Mouse (Mus musculus) adrenal gland, postnatal 25 days (tissue): ENCODE measurements around the gene Tspan33. TPM values are rescaled to one million over a fixed set of nuclear protein-coding genes. Genes with fewer than 3 reads are reported as not detected.
"Not testable (repeated sequence)": the region's sequence is repeated elsewhere in the genome, so short reads cannot be mapped to it uniquely, and the experiment has no call there.

ENCODE experiments used
- DNase-seq: peaks from one replicate; pipeline ENCODE4 v3.0.0; 2021; ENCODE audit warnings: mixed read lengths
- long read RNA-seq: library from polyadenylated mRNA; stranded (forward); transcript quantifications from one replicate; pipeline ENCODE4 v2.0.0, GENCODE M21; 2021
- total RNA-seq: library from RNA; stranded (reverse); gene quantifications from 2 replicates; pipeline ENCODE4 v1.2.3, GENCODE M21; 2021

Tspan33 gene
- 1.2 and 1.3 TPM in 2 replicates for total RNA-seq
- long read RNA-seq, transcript Tspan33-201 (8 exons, 1,994 nt): major isoform, 20 of 35 reads
- long read RNA-seq, transcript Tspan33-202 (8 exons, 1,977 nt): minor isoform, 10 of 35 reads
- long read RNA-seq, partial matches to known transcripts: 1 of 35 reads
- long read RNA-seq, other reads (novel, unspliced or antisense): 4 of 35 reads

GRCm38 (mm10) chr6:29693953-29694352, at the start of gene Tspan33:
Gene Tspan33 (plus strand): TSS chr6:29694222.
- DNase-seq: peak; percentile 96

- peak; percentile 77 for DNase-seq
These were observed 44.4 kb upstream of the Tspan33 start for GRCm38 (mm10) chr6:29649494-29650169.

GRCm38 (mm10) chr6:29650170-29650549, 43.9 kb upstream of the Tspan33 start:
- no peak for DNase-seq

GRCm38 (mm10) chr6:29653271-29653670, 40.8 kb upstream of the Tspan33 start:
- no peak for DNase-seq

- no peak for DNase-seq
These were observed 35.2 kb upstream of the Tspan33 start for GRCm38 (mm10) chr6:29658626-29659475.

GRCm38 (mm10) chr6:29659964-29660363, 34.1 kb upstream of the Tspan33 start:
- DNase-seq: no peak

- DNase-seq: no peak
These were observed 33.2 kb upstream of the Tspan33 start for GRCm38 (mm10) chr6:29660662-29661307.

- no peak for DNase-seq
These were observed 26.8 kb upstream of the Tspan33 start for GRCm38 (mm10) chr6:29667266-29667665.

- DNase-seq: no peak
These were observed 22.3 kb upstream of the Tspan33 start for GRCm38 (mm10) chr6:29671741-29672140.

- DNase-seq: no peak
These were observed 21.2 kb upstream of the Tspan33 start for GRCm38 (mm10) chr6:29672563-29673411.

- DNase-seq: no peak
These were observed 20.3 kb upstream of the Tspan33 start for GRCm38 (mm10) chr6:29673739-29674138.

- DNase-seq: not testable (repeated sequence)
These were observed 14.0 kb upstream of the Tspan33 start for GRCm38 (mm10) chr6:29679947-29680550.

- DNase-seq: no peak
These were observed 12.2 kb upstream of the Tspan33 start for GRCm38 (mm10) chr6:29681853-29682252.

- DNase-seq: no peak
These were observed 9.3 kb upstream of the Tspan33 start for GRCm38 (mm10) chr6:29684686-29685085.

- DNase-seq: peak; percentile 28
These were observed 8.1 kb upstream of the Tspan33 start for GRCm38 (mm10) chr6:29685952-29686351.

- no peak for DNase-seq
These were observed 4.6 kb upstream of the Tspan33 start for GRCm38 (mm10) chr6:29689458-29689857.

GRCm38 (mm10) chr6:29694375-29695289, 610 bp downstream of the Tspan33 start:
- no peak for DNase-seq

GRCm38 (mm10) chr6:29695290-29695674, 1.3 kb downstream of the Tspan33 start:
- no peak for DNase-seq

GRCm38 (mm10) chr6:29695975-29696374, 2.0 kb downstream of the Tspan33 start:
- DNase-seq: no peak

GRCm38 (mm10) chr6:29697139-29697538, 3.1 kb downstream of the Tspan33 start:
- DNase-seq: no peak
